Comparison of ENCODE assay signal across 7 mouse cellular contexts in the genomic region with DNA sequence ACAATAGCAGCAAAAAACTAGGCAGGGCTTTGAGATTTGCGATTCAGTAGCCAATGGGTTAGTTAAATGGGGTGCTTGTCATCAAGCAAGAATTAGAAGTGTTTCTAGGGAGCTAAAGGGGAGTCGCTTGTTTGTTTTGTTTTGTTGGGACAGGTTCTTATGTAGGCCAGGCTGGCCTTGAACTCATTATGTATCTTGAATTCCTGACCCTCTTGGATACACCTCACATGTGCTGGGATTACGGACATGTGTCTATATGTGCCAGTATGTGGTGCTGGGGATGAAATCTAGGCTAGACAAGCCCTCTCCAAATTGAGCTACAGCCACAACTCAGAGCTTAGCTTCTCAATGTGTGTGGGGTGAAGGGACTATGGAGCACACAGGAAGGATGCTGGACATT.
DNase-seq lines count a peak whose midpoint lies in the region; ATAC-seq and TF ChIP-seq lines count a peak whose summit lies in the region.

No protein-coding gene starts in this region.

- DNase-seq in lung, postnatal 0 days (ENCODE audit: low spot score) = no peak
- no peak for DNase-seq in lung, postnatal 36 days
- DNase-seq in heart, postnatal 4 days = no peak
- DNase-seq in urinary bladder, adult 18-20 months (ENCODE audit: low spot score in 2 of 2) = no peak

- H3K36me3 ChIP-seq in lung, postnatal 0 days (ENCODE audit: insufficient read depth, low read length) = no peaks in the 10 kb centered on the region
- H3K36me3 ChIP-seq in forebrain, embryonic 16.5 days (ENCODE audit: control insufficient read depth, insufficient read depth) = no peaks in the 10 kb centered on the region
- H3K36me3 ChIP-seq in limb, embryonic 13.5 days = peaks cover 12% of the 10 kb centered on the region
- H3K36me3 ChIP-seq in stomach, embryonic 16.5 days (ENCODE audit: control insufficient read depth, insufficient read depth, low read length) = no peaks in the 10 kb centered on the region

- H3K4me3 ChIP-seq in lung, postnatal 0 days (ENCODE audit: low read depth, low read length) = no peak overlapping the region
- no peak overlapping the region for H3K4me3 ChIP-seq in forebrain, embryonic 16.5 days (replicated peaks; ENCODE audit: low read length)
- no peak overlapping the region for H3K4me3 ChIP-seq in limb, embryonic 13.5 days
- H3K4me3 ChIP-seq in stomach, embryonic 16.5 days (replicated peaks; ENCODE audit: low read length) = no peak overlapping the region

- no peak for TF ChIP-seq EP300 in lung, postnatal 0 days (IDR thresholded peaks at IDR 0.05)

- no peak overlapping the region for H3K9ac ChIP-seq in lung, postnatal 0 days (replicated peaks; ENCODE audit: low read depth)
- H3K9ac ChIP-seq in forebrain, embryonic 16.5 days (replicated peaks; ENCODE audit: low read depth, low read length) = peak overlapping the region; percentile 11; the same call in 1 of the 2 replicates
- H3K9ac ChIP-seq in limb, embryonic 13.5 days = no peak overlapping the region
- no peak overlapping the region for H3K9ac ChIP-seq in stomach, embryonic 16.5 days (ENCODE audit: low read length)

- WGBS in lung, postnatal 0 days = 54% methylated on average over 3 of the region's 3 CpGs
- 15% methylated on average over 3 of the region's 3 CpGs for WGBS in forebrain, embryonic 16.5 days
- 61% methylated on average over 3 of the region's 3 CpGs for WGBS in limb, embryonic 13.5 days
- WGBS in stomach, embryonic 16.5 days = 64% methylated on average over 3 of the region's 3 CpGs

- no peaks in the 10 kb centered on the region for H3K9me3 ChIP-seq in lung, postnatal 0 days (ENCODE audit: low read length)
- H3K9me3 ChIP-seq in forebrain, embryonic 16.5 days (ENCODE audit: control insufficient read depth, low read length) = no peaks in the 10 kb centered on the region
- no peaks in the 10 kb centered on the region for H3K9me3 ChIP-seq in limb, embryonic 13.5 days
- no peaks in the 10 kb centered on the region for H3K9me3 ChIP-seq in stomach, embryonic 16.5 days (replicated peaks; ENCODE audit: control insufficient read depth, low read length)

- no peak overlapping the region for H3K27ac ChIP-seq in lung, postnatal 0 days (ENCODE audit: low read length)
- H3K27ac ChIP-seq in forebrain, embryonic 16.5 days (ENCODE audit: low read length) = peak overlapping the region; percentile 59
- H3K27ac ChIP-seq in limb, embryonic 13.5 days = peak overlapping the region; percentile 89
- no peak overlapping the region for H3K27ac ChIP-seq in stomach, embryonic 16.5 days (ENCODE audit: low read length)

- TF ChIP-seq CTCF in lung, postnatal 0 days (IDR thresholded peaks at IDR 0.05) = no peak

- peak; percentile 12; the same call in 1 of the 2 replicates for ATAC-seq in lung, postnatal 0 days
- peak; percentile 58 for ATAC-seq in forebrain, embryonic 16.5 days
- ATAC-seq in limb, embryonic 13.5 days (ENCODE audit: low FRiP score, low read depth) = peak; percentile 15; the same call in 1 of the 2 replicates
- 0 out of 2 replicates have a peak, but pooled peaks have one; percentile 22 for ATAC-seq in stomach, embryonic 16.5 days (ENCODE audit: insufficient read depth, low FRiP score)

- no peaks in the 10 kb centered on the region for H3K27me3 ChIP-seq in lung, postnatal 0 days (replicated peaks; ENCODE audit: insufficient read depth, low read length)
- no peaks in the 10 kb centered on the region for H3K27me3 ChIP-seq in forebrain, embryonic 16.5 days (replicated peaks; ENCODE audit: control insufficient read depth, insufficient read depth, low read length)
- no peaks in the 10 kb centered on the region for H3K27me3 ChIP-seq in limb, embryonic 13.5 days
- no peaks in the 10 kb centered on the region for H3K27me3 ChIP-seq in stomach, embryonic 16.5 days (ENCODE audit: control insufficient read depth, insufficient read depth, low read length)

- no peaks in the 10 kb centered on the region for H3K4me1 ChIP-seq in lung, postnatal 0 days (ENCODE audit: insufficient read depth, low read depth, low read length)
- peaks cover 5% of the 10 kb centered on the region for H3K4me1 ChIP-seq in forebrain, embryonic 16.5 days (replicated peaks; ENCODE audit: control insufficient read depth, insufficient read depth, low read length)
- peaks cover 29% of the 10 kb centered on the region for H3K4me1 ChIP-seq in limb, embryonic 13.5 days
- no peaks in the 10 kb centered on the region for H3K4me1 ChIP-seq in stomach, embryonic 16.5 days (ENCODE audit: control insufficient read depth, insufficient read depth, low read length)

- H3K4me2 ChIP-seq in lung, postnatal 0 days (replicated peaks; ENCODE audit: low read depth, low read length) = no peak overlapping the region
- H3K4me2 ChIP-seq in forebrain, embryonic 16.5 days (ENCODE audit: low read length) = peak overlapping the region; percentile 38
- no peak overlapping the region for H3K4me2 ChIP-seq in limb, embryonic 13.5 days (replicated peaks)
- H3K4me2 ChIP-seq in stomach, embryonic 16.5 days (ENCODE audit: low read depth, low read length) = no peak overlapping the region

Comparison
In these comparisons a context has a peak if more than half of its experiments do, and no peak if none do; other contexts are left out.
1. H3K27ac ChIP-seq: peak in forebrain, embryonic 16.5 days (single experiment) and limb, embryonic 13.5 days (single experiment); none in lung, postnatal 0 days (single experiment) and stomach, embryonic 16.5 days (single experiment).
2. Peak in every context shown above with its lines, with median percentiles within 50 percentile points of each other: ATAC-seq.